Mouse (Mus musculus): ENCODE results near the gene Pitpnm3. TPM values are rescaled to one million over a fixed set of nuclear protein-coding genes. Genes with fewer than 3 reads are reported as not detected.
A peak's percentile ranks its signal among the peaks of the same experiment; 100 is the strongest.

Gene Pitpnm3
- polyA plus RNA-seq, 1 experiment from 2014 or later: 0.05 TPM

GRCm38 (mm10) chr11:72022827-72023226 lies 112.8 kb downstream of the Pitpnm3 start:
- no peak for DNase-seq (ENCODE audit: low spot score)

GRCm38 (mm10) chr11:72021015-72021414 lies 114.6 kb downstream of the Pitpnm3 start:
- no peak for DNase-seq (ENCODE audit: low spot score)

- DNase-seq (ENCODE audit: low spot score): no peak
Observed at GRCm38 (mm10) chr11:72017253-72017601, 118.4 kb downstream of the Pitpnm3 start.

- no peak for DNase-seq (ENCODE audit: low spot score)
Observed at GRCm38 (mm10) chr11:72016518-72017252, 118.9 kb downstream of the Pitpnm3 start.

GRCm38 (mm10) chr11:72014674-72015073 lies 120.9 kb downstream of the Pitpnm3 start:
- no peak for DNase-seq (ENCODE audit: low spot score)

GRCm38 (mm10) chr11:72011955-72012354 lies 123.6 kb downstream of the Pitpnm3 start:
- no peak for DNase-seq (ENCODE audit: low spot score)

- DNase-seq (ENCODE audit: low spot score): no peak
Observed at GRCm38 (mm10) chr11:72010940-72011722, 124.4 kb downstream of the Pitpnm3 start.

- no peak for DNase-seq (ENCODE audit: low spot score)
Observed at GRCm38 (mm10) chr11:72010367-72010766, 125.2 kb downstream of the Pitpnm3 start.

- DNase-seq (ENCODE audit: low spot score): no peak
Observed at GRCm38 (mm10) chr11:72005547-72005946, 130.0 kb downstream of the Pitpnm3 start.

- DNase-seq (ENCODE audit: low spot score): no peak
Observed at GRCm38 (mm10) chr11:72003171-72003570, 132.4 kb downstream of the Pitpnm3 start.

- DNase-seq (ENCODE audit: low spot score): peak; percentile 31
Observed at GRCm38 (mm10) chr11:72002138-72002853, 133.3 kb downstream of the Pitpnm3 start.

GRCm38 (mm10) chr11:72000194-72000593 lies 135.4 kb downstream of the Pitpnm3 start:
- DNase-seq (ENCODE audit: low spot score): no peak

Other genes starting within 250 kb of the Pitpnm3 start
- 1.2 and 1.6 TPM in 2 replicates for gene Aipl1, start 98.3 kb downstream of the Pitpnm3 start, polyA plus RNA-seq (2015; fragmentation: Nextera tagmentation; extraction: Ambion mirVana)
- 74.2 and 88.2 TPM in 2 replicates for gene Pimreg, start 93.7 kb downstream of the Pitpnm3 start, polyA plus RNA-seq (2015; fragmentation: Nextera tagmentation; extraction: Ambion mirVana)
- gene Gm43951, start 71.1 kb upstream of the Pitpnm3 start, polyA plus RNA-seq (2015; fragmentation: Nextera tagmentation; extraction: Ambion mirVana): 0.06 and 0.07 TPM in 2 replicates
- gene 4933427D14Rik, start 71.7 kb upstream of the Pitpnm3 start, polyA plus RNA-seq (2015; fragmentation: Nextera tagmentation; extraction: Ambion mirVana): 19.2 and 20.7 TPM in 2 replicates
- 148 and 164 TPM in 2 replicates for gene Txndc17, start 71.8 kb upstream of the Pitpnm3 start, polyA plus RNA-seq (2015; fragmentation: Nextera tagmentation; extraction: Ambion mirVana)
- 50.1 and 52.1 TPM in 2 replicates for gene Med31, start 79.8 kb upstream of the Pitpnm3 start, polyA plus RNA-seq (2015; fragmentation: Nextera tagmentation; extraction: Ambion mirVana)
- gene Slc13a5, start 131.4 kb upstream of the Pitpnm3 start, polyA plus RNA-seq (2015; fragmentation: Nextera tagmentation; extraction: Ambion mirVana): not detected in 2 replicates
- gene Xaf1, start 165.9 kb upstream of the Pitpnm3 start, polyA plus RNA-seq (2015; fragmentation: Nextera tagmentation; extraction: Ambion mirVana): 65.3 and 68.3 TPM in 2 replicates
- 0.16 TPM in 1 of 2 replicates, not detected in the other for gene Fbxo39, start 178.7 kb upstream of the Pitpnm3 start, polyA plus RNA-seq (2015; fragmentation: Nextera tagmentation; extraction: Ambion mirVana)
- gene Tekt1, start 226.7 kb upstream of the Pitpnm3 start, polyA plus RNA-seq (2015; fragmentation: Nextera tagmentation; extraction: Ambion mirVana): 0.60 and 0.62 TPM in 2 replicates